8 mouse cellular contexts compared by ENCODE assay signal in the genomic region with DNA sequence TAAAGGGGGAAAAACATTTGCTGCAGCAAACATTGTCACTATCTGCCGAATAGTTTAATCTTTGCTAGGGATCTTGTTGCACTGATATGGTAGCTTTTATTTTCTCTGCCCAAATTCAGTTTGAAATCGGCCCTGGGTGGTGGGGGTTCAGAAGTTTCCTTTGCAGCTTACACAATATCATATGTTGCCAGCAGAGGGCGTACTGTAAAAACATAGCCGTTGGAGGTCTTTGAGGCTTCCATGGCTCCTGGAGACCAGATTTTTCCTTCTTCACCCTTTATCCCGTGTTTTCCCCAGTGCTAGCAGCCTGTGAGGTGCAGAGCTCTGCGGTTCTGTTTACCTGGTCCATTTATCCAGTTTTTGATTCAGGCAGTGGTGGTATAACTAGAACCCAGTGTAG. TPM values are rescaled to one million over a fixed set of nuclear protein-coding genes. Genes with fewer than 3 reads are reported as not detected.
DNase-seq lines count a peak whose midpoint lies in the region; ATAC-seq and TF ChIP-seq lines count a peak whose summit lies in the region.

No protein-coding gene starts in this region.

- no peak overlapping the region for H3K4me3 ChIP-seq in gastrocnemius, adult 2 months
- no peak overlapping the region for H3K4me3 ChIP-seq in embryonic facial prominence, embryonic 14.5 days (ENCODE audit: low read depth, low read length)

- TF ChIP-seq CTCF in gastrocnemius, adult 2 months (IDR thresholded peaks at IDR 0.05): peak; percentile 66

- no peak overlapping the region for H3K4me2 ChIP-seq in embryonic facial prominence, embryonic 14.5 days (ENCODE audit: low read depth, low read length)

- no peak overlapping the region for H3K27ac ChIP-seq in gastrocnemius, adult 2 months
- H3K27ac ChIP-seq in embryonic facial prominence, embryonic 14.5 days (replicated peaks; ENCODE audit: low read depth, low read length): no peak overlapping the region

- H3K9me3 ChIP-seq in embryonic facial prominence, embryonic 14.5 days (ENCODE audit: control insufficient read depth, low read length): no peaks in the 10 kb centered on the region

- no peaks in the 10 kb centered on the region for H3K4me1 ChIP-seq in embryonic facial prominence, embryonic 14.5 days (ENCODE audit: control insufficient read depth, insufficient read depth, low read length)

- 18% methylated on average over 6 of the region's 6 CpGs for WGBS in embryonic facial prominence, embryonic 14.5 days

- DNase-seq in gastrocnemius, adult 2 months: no peak
- DNase-seq in gastrocnemius, adult 8-10 months (ENCODE audit: low spot score in 2 of 2): no peak
- peak; percentile 43 for DNase-seq in thymus, postnatal 0 days (ENCODE audit: low spot score)
- DNase-seq in thymus, postnatal 36 days: no peak
- peak; percentile 74 for DNase-seq in embryonic facial prominence, embryonic 14.5 days (ENCODE audit: low spot score)
- DNase-seq in kidney, postnatal 10 days: peak; percentile 74
- DNase-seq in thymus, postnatal 14 days: peak; percentile 37

- H3K27me3 ChIP-seq in embryonic facial prominence, embryonic 14.5 days (replicated peaks; ENCODE audit: control insufficient read depth, insufficient read depth, low read length): no peaks in the 10 kb centered on the region

- no peak for ATAC-seq in embryonic facial prominence, embryonic 14.5 days (ENCODE audit: low read depth)
- peak; percentile 70 for ATAC-seq in megakaryocyte, adult 5-6 weeks (ENCODE audit: poor library complexity, severe bottlenecking)

- intact Hi-C loops in gastrocnemius, adult 2 months (cut with DNase I): loop anchor here (5.0 kb wide), 2 partner anchors 51 to 306 kb away; no protein-coding TSS in a partner anchor

- H3K36me3 ChIP-seq in embryonic facial prominence, embryonic 14.5 days (ENCODE audit: control insufficient read depth, insufficient read depth, low read length): no peaks in the 10 kb centered on the region

- no peak overlapping the region for H3K9ac ChIP-seq in embryonic facial prominence, embryonic 14.5 days (ENCODE audit: low read depth, low read length)

RNA-seq across cellular contexts. Expression of a gene that starts 39.0 kb away (rescaled TPM):
- not detected for total RNA-seq in gastrocnemius, adult 2 months (2021)
- not detected for total RNA-seq in gastrocnemius, adult 8-10 months (2022)
- 6.6 and 7.6 TPM in 2 replicates for polyA plus RNA-seq in thymus, postnatal 0 days (2015; fragmentation: Nextera tagmentation; extraction: Ambion mirVana)
- 2.0 and 2.1 TPM in 2 replicates for polyA plus RNA-seq in embryonic facial prominence, embryonic 14.5 days (2014; fragmentation: Nextera tagmentation; extraction: Ambion mirVana)
- total RNA-seq in megakaryocyte, adult 5-6 weeks (2015): not detected in 2 replicates
- total RNA-seq in megakaryocyte, adult 5-6 weeks (2017): not detected in 2 replicates

RNA-seq across cellular contexts. Expression of a gene that starts 40.6 kb away (rescaled TPM):
- not detected for total RNA-seq in gastrocnemius, adult 2 months (2021)
- not detected for total RNA-seq in gastrocnemius, adult 8-10 months (2022)
- polyA plus RNA-seq in thymus, postnatal 0 days (2015; fragmentation: Nextera tagmentation; extraction: Ambion mirVana): 0.05 TPM in 1 of 2 replicates, not detected in the other
- 0.10 TPM in 1 of 2 replicates, not detected in the other for polyA plus RNA-seq in embryonic facial prominence, embryonic 14.5 days (2014; fragmentation: Nextera tagmentation; extraction: Ambion mirVana)
- total RNA-seq in megakaryocyte, adult 5-6 weeks (2015): not detected in 2 replicates
- not detected in 2 replicates for total RNA-seq in megakaryocyte, adult 5-6 weeks (2017)

Comparison
In these comparisons a context has a peak if more than half of its experiments do, and no peak if none do; other contexts are left out.
1. DNase-seq: peak in thymus, postnatal 0 days (single experiment), embryonic facial prominence, embryonic 14.5 days (single experiment), kidney, postnatal 10 days (single experiment) and thymus, postnatal 14 days (single experiment); none in gastrocnemius, adult 2 months (single experiment), gastrocnemius, adult 8-10 months (0 of 2) and thymus, postnatal 36 days (0 of 2).